Mouse (Mus musculus): Measurements from ENCODE around the gene Gna13. TPM values are rescaled to one million over a fixed set of nuclear protein-coding genes. Genes with fewer than 3 reads are reported as not detected.

Gna13 gene
- total and polyA plus RNA-seq, 3 experiments, result 51.0 to 102 (median 56.6) TPM

GRCm38 (mm10) chr11:109439829-109440340, 77.3 kb downstream of the Gna13 start (continued):
- peak; percentile 85; the same call in 1 of the 2 replicates for TF ChIP-seq MYC (IDR thresholded peaks at IDR 0.05; ENCODE audit: low read depth, low read length)
- TF ChIP-seq MEF2A (IDR thresholded peaks at IDR 0.05; ENCODE audit: extremely low read depth, insufficient replicate concordance, low read depth, low read length, poor library complexity, severe bottlenecking), result no peak
- no peak; a peak in 1 of 6 replicates for TF ChIP-seq CTCF (IDR thresholded peaks at IDR 0.05 in 2 of 3, conservative IDR thresholded peaks at IDR 0.05 in 1 of 3; ENCODE audit: control insufficient read depth in 1 of 3, insufficient read depth in 1 of 3, low read depth in 2 of 3, low read length in 3 of 3, poor library complexity in 1 of 3, severe bottlenecking in 1 of 3)

GRCm38 (mm10) chr11:109440641-109441040, 78.0 kb downstream of the Gna13 start:
- TF ChIP-seq POLR2AphosphoS5 (IDR thresholded peaks at IDR 0.05; ENCODE audit: borderline replicate concordance, low read depth, low read length) (no peak), ELF1 (IDR thresholded peaks at IDR 0.05; ENCODE audit: low read depth, low read length) (no peak), E2F4 (IDR thresholded peaks at IDR 0.05; ENCODE audit: borderline replicate concordance, low read depth, low read length) (no peak), RAD21 (IDR thresholded peaks at IDR 0.05; ENCODE audit: low read depth, low read length) (no peak), EP300 (IDR thresholded peaks at IDR 0.05; ENCODE audit: low read depth in 1 of 2, low read length in 2 of 2) (no peak), TAL1 (IDR thresholded peaks at IDR 0.05; ENCODE audit: low read length) (no peak), ZKSCAN1 (IDR thresholded peaks at IDR 0.05; ENCODE audit: low read depth, low read length) (no peak), SIN3A (IDR thresholded peaks at IDR 0.05; ENCODE audit: low read length) (no peak), MAZ (IDR thresholded peaks at IDR 0.05; ENCODE audit: low read depth, low read length) (no peak), USF2 (IDR thresholded peaks at IDR 0.05; ENCODE audit: borderline replicate concordance in 1 of 2, insufficient read depth in 1 of 2, low read depth in 1 of 2, low read length in 2 of 2) (no peak), GATA1 (IDR thresholded peaks at IDR 0.05; ENCODE audit: low read depth, low read length) (no peak)
- Histone ChIP-seq H3K9ac (ENCODE audit: control insufficient read depth, low read depth, low read length, poor library complexity, severe bottlenecking) (peak overlapping the region; percentile 82), H3K27ac (ENCODE audit: control insufficient read depth, low read depth, low read length) (no peak overlapping the region), H3K9me3 (replicated peaks; ENCODE audit: insufficient read depth, low read length) (no peaks in the 10 kb centered on the region), H3K36me3 (ENCODE audit: control insufficient read depth in 1 of 2, insufficient read depth in 2 of 2, low read length in 2 of 2) (peaks cover 0 to 8% of the 10 kb centered on the region in 2 experiments; a peak in 1 of 4 replicates), H3K4me3 (ENCODE audit: control insufficient read depth in 1 of 2, insufficient read depth in 1 of 2, low read depth in 2 of 2, low read length in 2 of 2) (peak overlapping the region; percentile 71 to 75), H3K4me1 (ENCODE audit: control insufficient read depth in 1 of 2, insufficient read depth in 2 of 2, low read length in 2 of 2) (peaks cover 0 to 7% of the 10 kb centered on the region in 2 experiments; a peak in 3 of 4 replicates), H3K79me2 (ENCODE audit: control insufficient read depth, insufficient read depth, low read length, poor library complexity) (peaks cover 2% of the 10 kb centered on the region; the same call in 1 of the 2 replicates), H3K27me3 (ENCODE audit: control insufficient read depth in 1 of 2, insufficient read depth in 2 of 2, low read length in 2 of 2) (no peaks in the 10 kb centered on the region)
- peak; percentile 56 for DNase-seq (ENCODE audit: low read depth, low spot score)

- H3K79me2 ChIP-seq (ENCODE audit: control insufficient read depth, insufficient read depth, low read length, poor library complexity), result peaks cover 2% of the 10 kb centered on the region; the same call in 1 of the 2 replicates
- no peak overlapping the region; a peak in 1 of 4 replicates for H3K4me3 ChIP-seq (ENCODE audit: control insufficient read depth in 1 of 2, insufficient read depth in 1 of 2, low read depth in 2 of 2, low read length in 2 of 2)
- H3K27ac ChIP-seq (ENCODE audit: control insufficient read depth, low read depth, low read length), result no peak overlapping the region
- DNase-seq (ENCODE audit: low read depth, low spot score), result peak; percentile 89
- H3K36me3 ChIP-seq (ENCODE audit: control insufficient read depth in 1 of 2, insufficient read depth in 2 of 2, low read length in 2 of 2), result peaks cover 0 to 8% of the 10 kb centered on the region in 2 experiments; a peak in 1 of 4 replicates
- no peaks in the 10 kb centered on the region for H3K27me3 ChIP-seq (ENCODE audit: control insufficient read depth in 1 of 2, insufficient read depth in 2 of 2, low read length in 2 of 2)
- no peaks in the 10 kb centered on the region for H3K9me3 ChIP-seq (replicated peaks; ENCODE audit: insufficient read depth, low read length)
- no peak overlapping the region; the same call in 1 of the 2 replicates for H3K9ac ChIP-seq (ENCODE audit: control insufficient read depth, low read depth, low read length, poor library complexity, severe bottlenecking)
- H3K4me1 ChIP-seq (ENCODE audit: control insufficient read depth in 1 of 2, insufficient read depth in 2 of 2, low read length in 2 of 2), result peaks cover 0 to 7% of the 10 kb centered on the region in 2 experiments; a peak in 3 of 4 replicates
- TF ChIP-seq E2F4 (IDR thresholded peaks at IDR 0.05; ENCODE audit: borderline replicate concordance, low read depth, low read length) (no peak), POLR2AphosphoS5 (IDR thresholded peaks at IDR 0.05; ENCODE audit: borderline replicate concordance, low read depth, low read length) (no peak), HCFC1 (IDR thresholded peaks at IDR 0.05; ENCODE audit: low read depth, low read length) (no peak), GATA1 (IDR thresholded peaks at IDR 0.05; ENCODE audit: low read depth, low read length) (no peak), MAZ (IDR thresholded peaks at IDR 0.05; ENCODE audit: low read depth, low read length) (no peak), RAD21 (IDR thresholded peaks at IDR 0.05; ENCODE audit: low read depth, low read length) (peak; percentile 97), NELFE (IDR thresholded peaks at IDR 0.05; ENCODE audit: low read depth, low read length) (no peak), ZNF384 (IDR thresholded peaks at IDR 0.05; ENCODE audit: low read depth, low read length) (no peak), MEF2A (IDR thresholded peaks at IDR 0.05; ENCODE audit: extremely low read depth, insufficient replicate concordance, low read depth, low read length, poor library complexity, severe bottlenecking) (no peak), MAX (IDR thresholded peaks at IDR 0.05; ENCODE audit: low read length) (no peak), MYC (IDR thresholded peaks at IDR 0.05; ENCODE audit: low read depth, low read length) (0 out of 2 replicates have a peak, but pooled peaks have one; percentile 72), CHD2 (IDR thresholded peaks at IDR 0.05; ENCODE audit: low read length) (no peak), MAFK (IDR thresholded peaks at IDR 0.05; ENCODE audit: borderline replicate concordance, low read depth, low read length) (no peak), CHD1 (IDR thresholded peaks at IDR 0.05; ENCODE audit: low read depth, low read length) (no peak), MYB (IDR thresholded peaks at IDR 0.05; ENCODE audit: low read depth, low read length) (no peak), ZC3H11A (IDR thresholded peaks at IDR 0.05; ENCODE audit: low read depth, low read length) (peak; percentile 98), KAT2A (conservative IDR thresholded peaks at IDR 0.05; ENCODE audit: low read depth, low read length) (no peak), SMC3 (IDR thresholded peaks at IDR 0.05; ENCODE audit: low read depth, low read length) (peak; percentile 98), TAL1 (IDR thresholded peaks at IDR 0.05; ENCODE audit: low read length) (no peak), POLR2AphosphoS2 (IDR thresholded peaks at IDR 0.05; ENCODE audit: low read length) (no peak), ZKSCAN1 (IDR thresholded peaks at IDR 0.05; ENCODE audit: low read depth, low read length) (no peak), USF2 (IDR thresholded peaks at IDR 0.05; ENCODE audit: borderline replicate concordance in 1 of 2, insufficient read depth in 1 of 2, low read depth in 1 of 2, low read length in 2 of 2) (no peak)
Observed at GRCm38 (mm10) chr11:109441119-109441518, 78.5 kb downstream of the Gna13 start.

All from MEL (cell line).